Mouse (Mus musculus) thymus, postnatal 0 days (tissue): ENCODE measurements around the gene Neu4. TPM values are rescaled to one million over a fixed set of nuclear protein-coding genes. Genes with fewer than 3 reads are reported as not detected.
A peak's percentile ranks its signal among the peaks of the same experiment; 100 is the strongest.
"Not testable (repeated sequence)": the region's sequence is repeated elsewhere in the genome, so short reads cannot be mapped to it uniquely, and the experiment has no call there.

ENCODE experiments used
- DNase-seq: peaks from one replicate; pipeline ENCODE4 v3.0.0-alpha.2; 2015; ENCODE audit warnings: low spot score
- polyA plus RNA-seq: library from polyadenylated mRNA; unstranded; fragments of >200 nt; fragmentation: Nextera tagmentation; extraction: Ambion mirVana; gene quantifications from 2 replicates; pipeline ENCODE4 v1.2.1, GENCODE M21; 2015

Neu4 gene
- polyA plus RNA-seq, 1 experiment from 2014 or later: not detected

DNA sequence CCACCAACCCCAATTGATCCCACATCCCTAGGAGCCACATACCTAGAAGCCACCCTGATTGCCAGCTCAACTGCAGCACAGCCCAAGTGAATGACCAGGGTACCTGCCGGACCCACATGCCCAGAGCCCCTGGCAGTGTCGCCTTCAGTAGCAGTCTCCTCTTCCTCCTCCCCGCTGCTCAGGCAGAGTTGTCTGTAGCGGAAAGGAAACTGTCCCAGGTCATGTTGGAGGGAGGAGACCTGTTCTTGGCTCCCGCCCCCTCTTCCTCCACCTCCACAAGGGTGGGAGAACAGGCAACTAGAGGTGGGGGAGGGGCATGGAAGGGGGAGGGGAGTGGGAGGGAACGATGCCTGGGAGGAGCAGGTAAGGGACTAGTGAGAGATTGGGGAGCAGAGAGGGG, 32.1 kb downstream of the Neu4 start, which contains the start of gene Pdcd1:
Gene Pdcd1, minus strand, starts transcription at position 181 of the 400 bp plus-strand sequence.
- DNase-seq: peak; percentile 62

DNA sequence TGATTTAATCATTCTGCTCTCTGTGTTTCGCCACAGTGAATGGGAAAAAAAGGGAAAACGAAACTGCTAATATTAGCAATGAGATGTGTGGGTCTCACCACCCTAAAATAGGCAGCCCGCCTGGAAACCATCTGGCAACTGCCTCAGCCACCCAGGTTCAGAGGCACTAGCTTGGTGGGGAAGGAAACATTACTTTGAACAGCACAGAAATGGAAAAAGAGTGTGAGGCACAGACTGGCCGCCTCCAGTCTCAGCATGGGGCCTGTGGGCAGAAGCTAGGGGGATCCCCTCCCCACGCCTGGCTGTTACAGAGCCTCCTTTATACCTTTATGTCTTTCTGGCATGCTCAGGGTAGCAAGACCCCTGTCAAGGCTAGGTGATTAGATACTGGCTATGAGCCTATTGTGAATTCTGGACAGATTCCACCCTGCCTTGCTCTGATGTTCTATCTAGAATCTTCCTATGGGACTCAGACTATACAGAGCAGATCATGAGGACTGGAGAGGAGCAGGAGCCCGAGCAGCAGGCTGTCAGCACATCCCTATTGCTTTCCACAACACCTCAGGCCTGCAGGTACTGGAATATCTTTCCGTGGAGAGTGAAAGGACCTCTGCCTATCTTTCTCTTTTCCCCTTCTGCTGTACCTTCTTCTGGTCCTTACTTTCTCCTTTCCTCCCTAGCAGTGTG, 33.4 kb downstream of the Neu4 start:
- peak; percentile 32 for DNase-seq

GRCm38 (mm10) chr1:94054481-94054880, 34.2 kb downstream of the Neu4 start:
- no peak for DNase-seq

DNA sequence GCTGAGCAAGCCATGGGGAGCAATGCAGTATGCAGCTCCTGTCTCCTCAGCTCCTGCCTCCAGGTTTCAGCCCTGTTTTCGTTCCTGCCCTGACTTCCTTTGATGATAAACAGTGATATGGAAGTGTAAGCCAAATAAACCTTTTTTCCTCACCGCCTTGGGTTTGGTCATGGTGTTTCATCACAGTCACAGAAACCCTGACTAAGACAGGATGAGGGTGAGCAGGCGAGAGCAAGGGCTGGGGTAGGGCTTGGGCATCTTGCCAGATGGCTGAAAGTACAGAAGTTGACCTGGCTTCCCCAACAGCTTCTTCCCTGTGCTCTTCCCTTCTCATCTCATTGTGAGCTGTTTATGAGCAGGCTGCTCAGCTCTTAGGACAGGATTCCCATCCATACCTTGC, 35.7 kb downstream of the Neu4 start:
- no peak for DNase-seq

DNA sequence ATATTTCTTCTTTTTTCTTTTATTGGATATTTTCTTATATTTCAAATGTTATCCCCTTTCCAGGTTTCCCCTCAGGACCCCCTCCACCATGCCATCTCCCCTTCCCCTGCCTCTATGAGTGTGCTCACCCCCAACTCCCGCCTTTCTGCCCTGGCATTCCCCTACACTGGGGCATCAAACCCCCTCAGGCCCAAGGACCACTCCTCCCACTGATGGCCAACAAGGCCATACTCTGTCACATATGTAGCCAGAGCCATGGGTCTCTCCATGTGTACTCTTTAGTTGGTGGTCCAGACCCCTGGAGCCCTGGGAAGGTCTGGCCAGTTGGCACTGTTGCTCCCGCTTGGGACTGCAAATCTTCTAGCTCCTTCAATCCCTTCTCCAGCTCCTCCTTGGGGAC, 37.1 kb downstream of the Neu4 start:
- no peak for DNase-seq

GRCm38 (mm10) chr1:94058281-94058680, 38.0 kb downstream of the Neu4 start:
- DNase-seq: not testable (repeated sequence)

- DNase-seq: no peak
Observed at GRCm38 (mm10) chr1:94074756-94075155, 54.5 kb downstream of the Neu4 start.

- no peak for DNase-seq
Observed at GRCm38 (mm10) chr1:94076702-94077101, 56.5 kb downstream of the Neu4 start.

Other genes with a start within 250 kb of the Neu4 start
- 313 and 314 TPM in 2 replicates for gene Dtymk, start 218.5 kb upstream of the Neu4 start, polyA plus RNA-seq
- 14.2 and 15.0 TPM in 2 replicates for gene Ing5, start 216.5 kb upstream of the Neu4 start, polyA plus RNA-seq
- gene D2hgdh, start 195.5 kb upstream of the Neu4 start, polyA plus RNA-seq: 7.6 and 8.4 TPM in 2 replicates
- 0.46 and 0.57 TPM in 2 replicates for gene Gal3st2, start 159.1 kb upstream of the Neu4 start, polyA plus RNA-seq
- 0.20 and 0.24 TPM in 2 replicates for gene Gal3st2b, start 102.1 kb upstream of the Neu4 start, polyA plus RNA-seq
- 0.01 and 0.03 TPM in 2 replicates for gene Gal3st2c, start 29.9 kb upstream of the Neu4 start, polyA plus RNA-seq
- 17.6 and 19.3 TPM in 2 replicates for gene Pdcd1, start 32.1 kb downstream of the Neu4 start, polyA plus RNA-seq